Mouse (Mus musculus) kidney, embryonic 15.5 days (tissue): ENCODE measurements at regions not wholly inside any gene's neighbourhood (a gene's known extent, or its start where the extent isn't known, plus 50 kb on each side); places are given as distances from the start of the nearest gene placed in this dataset.
A peak's percentile ranks its signal among the peaks of the same experiment; 100 is the strongest.

Experiments used
- ATAC-seq: fragments of 200-750 bp; cut with Nextera tagmentation; replicated peaks from 2 replicates; pipeline ENCODE4 v1.8.0; 2017; ENCODE audit warnings: moderate TSS enrichment; ENCODE audit not compliant: low FRiP score
- H3K27ac ChIP-seq: fragments of 300-500 bp; sonication (generic); 2 replicates; pipeline ENCODE4 v1.5.1; 2015; ENCODE audit warnings: mild to moderate bottlenecking, inconsistent platforms
- H3K27me3 ChIP-seq: fragments of 300-500 bp; sonication (generic); 2 replicates; pipeline ENCODE4 v1.6.1; 2015; ENCODE audit warnings: inconsistent platforms
- H3K36me3 ChIP-seq: fragments of 300-500 bp; sonication (generic); 2 replicates; pipeline ENCODE4 v1.6.1; 2015; ENCODE audit warnings: inconsistent platforms
- H3K4me1 ChIP-seq: fragments of 300-500 bp; sonication (generic); 2 replicates; pipeline ENCODE4 v1.6.1; 2015; ENCODE audit warnings: inconsistent platforms
- H3K4me2 ChIP-seq: fragments of 300-500 bp; sonication (generic); 2 replicates; pipeline ENCODE4 v1.6.1; 2015; ENCODE audit warnings: moderate library complexity, mild to moderate bottlenecking, inconsistent platforms
- H3K4me3 ChIP-seq: fragments of 300-500 bp; sonication (generic); replicated peaks from 2 replicates; pipeline ENCODE4 v1.5.1; 2015; ENCODE audit warnings: mild to moderate bottlenecking, inconsistent platforms
- H3K9ac ChIP-seq: fragments of 300-500 bp; sonication (generic); 2 replicates; pipeline ENCODE4 v1.6.1; 2015; ENCODE audit warnings: mild to moderate bottlenecking, inconsistent platforms
- H3K9me3 ChIP-seq: fragments of 300-500 bp; sonication (generic); replicated peaks from 2 replicates; pipeline ENCODE4 v1.6.1; 2016; ENCODE audit warnings: inconsistent platforms
- WGBS: fragments of 180-500 bp; shearing (Covaris S2); methylation state at CpG from one replicate; pipeline ENCODE4 v1.1.7; 2015; ENCODE audit warnings: mixed read lengths; 5-methylcytosine and 5-hydroxymethylcytosine counted together

DNA sequence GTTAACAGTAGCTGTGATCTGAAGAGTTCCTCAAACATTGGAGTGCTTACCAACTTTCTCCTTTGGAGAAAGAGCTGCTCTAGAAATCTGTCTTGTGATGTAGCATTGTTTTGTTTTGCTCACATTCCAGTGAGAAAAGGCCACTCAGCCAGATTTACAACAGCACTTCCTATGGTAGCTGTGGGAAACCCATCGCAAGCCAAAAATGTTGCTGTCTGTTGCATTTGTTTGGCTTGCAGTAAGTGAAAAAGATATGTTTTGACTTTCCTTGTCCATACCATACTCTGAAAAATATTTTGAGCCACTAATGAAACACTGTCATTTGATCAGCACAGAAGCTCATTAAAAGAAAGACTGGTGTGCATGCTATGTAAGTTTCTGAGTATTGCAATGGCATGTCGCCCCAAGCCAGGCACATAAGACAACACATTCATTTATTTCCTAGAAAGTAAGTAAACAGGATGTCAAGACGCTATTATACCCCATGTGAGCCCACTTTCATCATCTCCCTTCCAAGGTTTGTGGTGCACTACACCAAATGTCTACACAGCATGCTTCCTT lies 66.2 kb downstream of the Car2 start:
- Histone ChIP-seq H3K4me1 (no peaks in the 10 kb centered on the region), H3K36me3 (no peaks in the 10 kb centered on the region), H3K4me2 (no peak overlapping the region), H3K9ac (no peak overlapping the region), H3K27ac (no peak overlapping the region), H3K9me3 (no peaks in the 10 kb centered on the region), H3K4me3 (no peak overlapping the region), H3K27me3 (no peaks in the 10 kb centered on the region)
- 57% methylated on average over 3 of the region's 3 CpGs for WGBS
- ATAC-seq: no peak

DNA sequence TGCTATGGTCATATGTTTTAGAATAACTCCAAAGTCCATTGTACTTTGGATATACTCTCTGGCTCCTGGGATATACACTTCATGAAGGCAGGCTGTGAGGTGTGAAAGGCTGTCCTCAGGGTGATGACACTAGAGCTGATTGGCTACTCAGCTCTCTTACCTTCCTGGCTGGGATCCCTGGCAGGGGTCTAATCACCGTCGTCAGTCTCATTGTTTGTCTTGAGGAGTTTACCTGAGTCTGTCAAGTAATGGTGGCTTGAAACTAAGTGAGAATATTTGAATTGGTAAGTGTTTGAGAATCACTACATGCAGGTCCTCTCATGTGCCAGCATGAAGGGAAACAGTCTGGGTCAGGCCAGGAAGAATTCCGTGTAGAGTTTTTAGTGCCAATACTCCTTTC lies 66.9 kb downstream of the Car2 start:
- Histone ChIP-seq H3K4me2 (no peak overlapping the region), H3K9me3 (no peaks in the 10 kb centered on the region), H3K27me3 (no peaks in the 10 kb centered on the region), H3K27ac (no peak overlapping the region), H3K4me1 (no peaks in the 10 kb centered on the region), H3K36me3 (no peaks in the 10 kb centered on the region), H3K9ac (no peak overlapping the region), H3K4me3 (no peak overlapping the region)
- WGBS: 57% methylated on average over 3 of the region's 3 CpGs
- ATAC-seq: no peak

DNA sequence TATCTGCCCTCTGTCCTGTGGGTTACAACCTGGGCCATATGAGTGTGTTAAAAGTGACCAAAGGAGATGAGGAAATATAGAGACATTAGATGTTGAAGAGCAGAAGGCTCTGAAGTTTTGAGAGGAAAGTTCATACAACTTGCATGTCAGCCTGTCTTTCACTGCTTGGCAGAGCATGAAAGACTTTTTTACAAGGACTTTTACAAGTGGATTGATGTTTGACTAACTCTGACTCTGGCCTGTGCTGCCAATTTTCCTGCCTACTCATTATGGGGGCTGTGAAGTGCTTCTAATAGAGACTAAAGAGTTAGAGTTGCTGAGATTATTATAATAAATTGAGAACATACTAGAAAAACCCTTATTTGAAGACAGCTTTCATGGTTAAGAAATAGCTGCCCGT lies 71.4 kb downstream of the Car2 start:
- H3K9me3 ChIP-seq: no peaks in the 10 kb centered on the region
- H3K9ac ChIP-seq: no peak overlapping the region
- H3K4me1 ChIP-seq: 0 out of 2 replicates have a peak, but pooled peaks cover 4% of the 10 kb centered on the region
- WGBS: 71% methylated on average over 1 of the region's 1 CpGs
- H3K4me3 ChIP-seq: no peak overlapping the region
- ATAC-seq: peak; percentile 35; the same call in 1 of the 2 replicates
- H3K27me3 ChIP-seq: no peaks in the 10 kb centered on the region
- H3K4me2 ChIP-seq: no peak overlapping the region
- no peaks in the 10 kb centered on the region for H3K36me3 ChIP-seq
- peak overlapping the region; percentile 9; the same call in 1 of the 2 replicates for H3K27ac ChIP-seq

DNA sequence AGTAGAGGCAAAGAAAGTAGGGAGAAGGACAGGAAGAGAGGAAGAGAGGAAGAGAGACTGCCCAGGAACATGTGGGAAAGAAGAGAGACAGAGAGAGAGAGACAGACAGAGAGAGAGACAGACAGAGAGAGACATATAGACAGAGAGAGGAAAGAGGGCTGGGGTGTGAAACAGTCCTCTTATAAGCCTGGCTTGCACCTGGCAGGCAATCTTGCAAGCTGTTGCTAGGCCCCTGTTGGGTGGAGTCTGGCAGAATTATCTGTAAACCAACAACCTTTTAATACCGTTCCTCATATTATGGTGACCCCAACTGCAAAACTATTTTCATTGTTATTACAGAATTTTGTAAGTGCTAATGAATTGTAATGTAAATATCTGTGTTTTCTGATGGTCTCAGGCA lies 72.2 kb downstream of the Car2 start:
- Histone ChIP-seq H3K27ac (0 out of 2 replicates have a peak overlapping the region, but pooled peaks have one; percentile 24), H3K4me1 (0 out of 2 replicates have a peak, but pooled peaks cover 4% of the 10 kb centered on the region), H3K4me3 (no peak overlapping the region), H3K36me3 (no peaks in the 10 kb centered on the region), H3K27me3 (no peaks in the 10 kb centered on the region), H3K4me2 (no peak overlapping the region), H3K9ac (no peak overlapping the region), H3K9me3 (no peaks in the 10 kb centered on the region)
- 57% methylated on average over 1 of the region's 1 CpGs for WGBS
- ATAC-seq: no peak

DNA sequence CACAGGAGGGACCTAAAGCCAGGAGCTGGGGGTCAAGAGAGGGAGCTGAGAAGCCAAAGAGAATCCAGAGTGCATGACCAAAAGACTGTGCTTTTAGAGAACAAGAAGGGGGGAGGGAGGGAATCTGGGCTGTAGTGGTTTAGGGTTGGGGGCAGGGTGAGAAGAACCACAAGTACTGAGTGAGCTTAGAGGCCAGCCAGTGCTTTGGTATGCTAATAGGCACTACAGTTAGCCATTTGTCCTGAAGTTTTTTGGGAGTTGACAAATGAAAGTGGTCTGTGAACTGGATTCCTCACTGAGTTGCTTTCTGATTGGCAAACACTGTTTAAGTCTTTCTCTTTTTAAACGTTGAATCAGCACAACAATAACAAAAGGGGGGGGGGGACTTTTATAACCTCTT lies 73.5 kb downstream of the Car2 start:
- 0 out of 2 replicates have a peak, but pooled peaks cover 4% of the 10 kb centered on the region for H3K4me1 ChIP-seq
- WGBS: 3% methylated on average over 1 of the region's 1 CpGs
- no peaks in the 10 kb centered on the region for H3K9me3 ChIP-seq
- H3K4me3 ChIP-seq: no peak overlapping the region
- ATAC-seq: peak; percentile 66; the same call in 1 of the 2 replicates
- H3K27ac ChIP-seq: no peak overlapping the region
- no peaks in the 10 kb centered on the region for H3K27me3 ChIP-seq
- no peak overlapping the region for H3K9ac ChIP-seq
- H3K4me2 ChIP-seq: no peak overlapping the region
- H3K36me3 ChIP-seq: no peaks in the 10 kb centered on the region

DNA sequence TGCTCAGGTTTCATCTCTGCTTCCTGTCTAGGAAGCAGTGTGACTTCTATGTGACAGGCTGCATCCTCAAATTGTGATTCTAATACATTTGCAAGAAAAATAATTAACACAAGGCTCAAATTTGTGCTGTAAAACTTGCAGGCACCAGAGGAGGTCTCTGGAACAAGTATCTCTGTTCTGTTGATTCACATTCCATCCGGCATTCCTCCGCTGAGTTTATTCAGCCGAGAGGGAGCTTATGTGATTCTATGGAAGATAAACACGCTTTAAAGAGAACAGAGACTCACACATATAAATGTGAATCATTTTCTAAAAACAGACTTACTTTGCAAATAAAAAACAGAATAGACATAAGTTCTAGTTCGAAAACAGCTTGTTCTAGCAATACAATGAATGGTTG lies 78.7 kb downstream of the Car2 start:
- Histone ChIP-seq H3K27me3 (no peaks in the 10 kb centered on the region), H3K9ac (no peak overlapping the region), H3K4me3 (no peak overlapping the region), H3K4me2 (no peak overlapping the region), H3K36me3 (no peaks in the 10 kb centered on the region), H3K27ac (no peak overlapping the region), H3K9me3 (no peaks in the 10 kb centered on the region), H3K4me1 (no peaks in the 10 kb centered on the region)
- ATAC-seq: no peak
- WGBS: 54% methylated on average over 5 of the region's 5 CpGs

DNA sequence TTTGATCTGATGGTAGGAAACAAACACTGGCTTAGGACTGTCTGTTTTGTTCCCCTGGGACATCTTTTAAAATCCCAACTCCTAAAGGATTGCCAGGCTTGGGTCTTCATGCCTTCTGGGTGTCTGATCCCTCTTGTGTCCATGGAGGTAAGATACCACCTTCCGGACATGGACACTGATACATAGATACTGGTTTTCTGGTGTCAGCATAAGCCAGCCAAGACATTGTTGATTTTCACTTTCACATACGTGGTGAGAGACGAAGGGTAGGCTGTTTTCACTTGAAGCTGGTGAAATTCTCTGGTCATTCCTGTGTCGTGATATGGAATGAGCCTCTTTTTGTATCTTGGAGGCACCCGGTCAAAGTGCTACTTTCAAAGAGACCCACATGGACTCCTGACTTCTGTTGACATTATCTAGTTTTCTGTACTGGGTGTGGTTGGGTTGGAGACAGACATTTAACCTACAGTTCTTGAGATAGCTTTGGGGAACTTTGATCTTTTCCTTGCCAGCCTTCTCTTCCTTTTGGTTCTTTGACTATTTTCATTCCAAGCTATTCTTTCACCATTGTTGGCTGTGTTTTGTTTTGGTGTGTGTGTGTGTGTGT lies 79.5 kb downstream of the Car2 start:
- no peaks in the 10 kb centered on the region for H3K27me3 ChIP-seq
- no peaks in the 10 kb centered on the region for H3K9me3 ChIP-seq
- no peak overlapping the region for H3K4me2 ChIP-seq
- no peaks in the 10 kb centered on the region for H3K36me3 ChIP-seq
- WGBS: 89% methylated on average over 5 of the region's 5 CpGs
- no peak overlapping the region for H3K9ac ChIP-seq
- no peak overlapping the region for H3K4me3 ChIP-seq
- H3K4me1 ChIP-seq: no peaks in the 10 kb centered on the region
- H3K27ac ChIP-seq: no peak overlapping the region
- ATAC-seq: no peak

DNA sequence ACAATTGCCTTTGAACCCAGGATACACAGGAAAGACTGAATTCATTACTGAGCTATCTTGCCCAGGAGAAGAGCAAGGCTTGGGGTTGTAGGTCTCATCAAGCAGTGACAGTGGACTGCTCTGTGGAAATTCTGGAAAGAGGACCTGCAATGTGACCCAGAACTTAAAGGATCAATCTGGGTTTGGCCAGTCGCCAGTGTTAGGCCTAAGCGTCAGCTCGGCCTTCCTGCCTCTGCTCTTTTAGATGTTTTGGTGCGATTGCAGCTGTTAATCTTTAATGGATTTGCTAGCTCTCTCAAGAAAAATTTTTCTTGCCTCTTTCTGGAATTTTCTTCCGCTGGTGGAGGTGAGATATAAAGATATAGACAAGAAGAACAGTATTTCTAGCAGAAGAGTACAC lies 81.2 kb downstream of the Car2 start:
- H3K36me3 ChIP-seq: no peaks in the 10 kb centered on the region
- H3K9me3 ChIP-seq: no peaks in the 10 kb centered on the region
- no peaks in the 10 kb centered on the region for H3K27me3 ChIP-seq
- no peak overlapping the region for H3K9ac ChIP-seq
- no peak overlapping the region for H3K4me2 ChIP-seq
- H3K4me1 ChIP-seq: no peaks in the 10 kb centered on the region
- no peak overlapping the region for H3K4me3 ChIP-seq
- no peak overlapping the region for H3K27ac ChIP-seq
- WGBS: 68% methylated on average over 5 of the region's 5 CpGs
- no peak for ATAC-seq

DNA sequence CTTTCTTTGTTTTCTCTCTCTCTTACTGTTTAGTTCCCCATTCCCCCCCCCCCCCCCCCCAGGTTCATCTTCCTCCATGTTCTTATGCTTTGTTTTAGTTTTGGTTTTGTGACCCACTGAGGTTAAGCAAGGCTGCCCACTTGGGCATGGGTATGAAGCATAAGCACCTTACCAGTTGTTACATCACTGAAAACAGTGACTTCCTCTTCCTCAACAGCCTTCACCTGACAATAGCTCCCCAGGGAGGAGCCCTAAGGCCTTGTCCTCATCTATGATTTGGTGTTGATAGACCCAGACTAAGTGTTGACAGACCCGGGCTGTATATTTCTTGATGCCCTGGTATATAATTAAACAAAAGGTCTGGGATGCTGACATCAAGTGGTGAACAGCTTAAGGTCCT lies 82.3 kb downstream of the Car2 start:
- Histone ChIP-seq H3K9me3 (no peaks in the 10 kb centered on the region), H3K36me3 (no peaks in the 10 kb centered on the region), H3K4me1 (no peaks in the 10 kb centered on the region), H3K27ac (no peak overlapping the region), H3K4me2 (no peak overlapping the region), H3K9ac (no peak overlapping the region), H3K27me3 (no peaks in the 10 kb centered on the region), H3K4me3 (no peak overlapping the region)
- ATAC-seq: no peak
- 87% methylated on average over 1 of the region's 1 CpGs for WGBS

DNA sequence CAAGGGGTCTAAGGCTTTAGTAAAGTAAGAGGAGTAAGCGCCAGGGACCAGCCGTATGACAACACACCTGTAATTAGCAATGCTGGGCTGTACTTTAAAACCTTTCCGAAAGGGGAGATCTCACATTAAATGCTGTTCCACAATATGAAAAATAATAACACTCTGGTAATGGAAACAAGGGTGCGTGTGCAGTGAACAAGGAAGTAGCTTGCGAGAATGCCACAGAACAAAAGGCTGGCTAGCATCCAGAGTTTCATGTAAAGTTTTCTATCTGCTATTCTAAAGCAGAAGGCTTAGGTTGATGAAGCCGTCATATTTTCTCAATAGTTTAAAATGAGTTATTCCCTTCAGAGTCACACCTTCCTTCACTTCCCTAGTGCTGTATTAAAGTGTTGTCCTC lies 83.6 kb downstream of the Car2 start:
- Histone ChIP-seq H3K4me3 (no peak overlapping the region), H3K9ac (no peak overlapping the region), H3K4me2 (no peak overlapping the region), H3K4me1 (no peaks in the 10 kb centered on the region), H3K27ac (no peak overlapping the region), H3K36me3 (no peaks in the 10 kb centered on the region), H3K27me3 (no peaks in the 10 kb centered on the region), H3K9me3 (no peaks in the 10 kb centered on the region)
- 78% methylated on average over 6 of the region's 6 CpGs for WGBS
- ATAC-seq: no peak

DNA sequence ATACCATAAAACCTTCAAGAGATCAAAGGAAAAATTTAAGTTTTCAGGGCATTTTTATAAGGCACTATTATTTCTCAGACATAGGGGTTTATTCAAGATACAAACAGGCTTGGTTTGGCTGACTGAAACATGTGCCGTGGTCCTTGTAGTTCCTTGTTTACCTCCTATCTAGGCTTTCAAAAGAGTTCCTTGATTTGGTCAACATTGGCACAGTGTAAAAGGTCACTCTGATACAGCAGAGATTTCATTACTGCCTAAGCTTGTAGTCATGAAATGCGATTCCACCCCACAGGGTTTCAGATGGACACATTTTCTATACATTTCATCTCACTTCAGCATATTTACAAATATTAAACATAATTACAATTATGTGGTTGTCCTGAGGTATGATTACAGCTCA lies 85.6 kb downstream of the Car2 start:
- H3K4me3 ChIP-seq: no peak overlapping the region
- H3K9ac ChIP-seq: no peak overlapping the region
- no peaks in the 10 kb centered on the region for H3K36me3 ChIP-seq
- no peaks in the 10 kb centered on the region for H3K9me3 ChIP-seq
- H3K27ac ChIP-seq: no peak overlapping the region
- no peak for ATAC-seq
- H3K4me2 ChIP-seq: no peak overlapping the region
- H3K27me3 ChIP-seq: no peaks in the 10 kb centered on the region
- 83% methylated on average over 2 of the region's 2 CpGs for WGBS
- H3K4me1 ChIP-seq: no peaks in the 10 kb centered on the region

DNA sequence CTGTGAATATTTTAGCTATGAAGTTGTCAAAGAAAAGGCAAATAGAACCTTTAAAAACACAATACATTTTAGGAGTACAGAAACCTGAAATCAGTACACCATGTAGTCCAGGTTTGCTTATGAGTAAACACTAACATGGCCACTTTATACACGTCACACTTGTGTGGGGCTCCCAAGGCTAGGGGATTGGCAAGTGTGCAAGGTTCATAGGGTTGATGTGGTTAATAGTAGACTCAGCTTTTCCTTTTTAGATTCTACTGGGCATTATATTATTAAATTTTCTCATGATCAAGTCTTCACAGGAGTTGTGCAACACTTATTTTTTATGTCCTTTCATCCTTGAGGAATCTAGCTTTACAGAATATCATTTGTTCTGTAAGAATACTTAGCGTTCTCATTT lies 88.7 kb downstream of the Car2 start:
- H3K27ac ChIP-seq: no peak overlapping the region
- 84% methylated on average over 2 of the region's 2 CpGs for WGBS

DNA sequence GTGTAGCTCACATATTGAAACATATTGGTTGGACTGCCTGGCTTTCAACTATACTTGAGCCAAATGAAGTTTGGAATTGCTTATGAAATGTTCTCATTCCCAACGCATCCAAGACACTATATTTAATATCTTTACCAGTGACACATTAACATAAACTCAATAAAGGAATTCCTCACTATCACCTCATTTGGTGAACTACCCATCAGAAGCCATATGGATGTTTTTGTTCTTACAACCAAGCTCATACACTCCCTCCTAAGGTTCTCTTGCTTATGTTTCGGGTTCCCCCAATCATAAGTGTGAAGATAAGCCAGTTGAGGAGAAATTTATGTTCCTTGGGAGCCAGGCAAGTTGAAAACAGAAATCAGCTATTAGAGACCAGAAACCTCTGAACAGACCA lies 89.1 kb downstream of the Car2 start:
- Histone ChIP-seq H3K9me3 (no peaks in the 10 kb centered on the region), H3K9ac (no peak overlapping the region), H3K27me3 (no peaks in the 10 kb centered on the region), H3K4me2 (no peak overlapping the region), H3K4me1 (no peaks in the 10 kb centered on the region), H3K4me3 (no peak overlapping the region), H3K27ac (no peak overlapping the region), H3K36me3 (no peaks in the 10 kb centered on the region)
- 83% methylated on average over 2 of the region's 2 CpGs for WGBS
- no peak for ATAC-seq

More for the DNA sequence above, 88.7 kb downstream of the Car2 start:
- Histone ChIP-seq H3K4me1 (no peaks in the 10 kb centered on the region), H3K36me3 (no peaks in the 10 kb centered on the region), H3K4me3 (no peak overlapping the region), H3K27me3 (no peaks in the 10 kb centered on the region), H3K4me2 (no peak overlapping the region), H3K9me3 (no peaks in the 10 kb centered on the region), H3K9ac (no peak overlapping the region)
- ATAC-seq: no peak
